Mouse (Mus musculus) heart, embryonic 16.5 days (tissue): Measurements from ENCODE around the gene Foxp3. TPM values are rescaled to one million over a fixed set of nuclear protein-coding genes. Genes with fewer than 3 reads are reported as not detected.

Experiments
- ATAC-seq: fragments of 200-750 bp; cut with Nextera tagmentation; replicated peaks from 2 replicates; pipeline ENCODE4 v1.8.0; 2017; ENCODE audit warnings: moderate number of reproducible peaks; ENCODE audit not compliant: insufficient read depth, low FRiP score; ENCODE audit errors: extremely low read depth
- H3K27ac ChIP-seq: fragments of 300-500 bp; sonication (generic); 2 replicates; pipeline ENCODE4 v1.5.1; 2014; ENCODE audit warnings: mild to moderate bottlenecking, low read length, control low read depth, moderate library complexity
- H3K27me3 ChIP-seq: fragments of 300-500 bp; sonication (generic); 2 replicates; pipeline ENCODE4 v1.6.1; 2014; ENCODE audit warnings: low read length, mixed read lengths; ENCODE audit not compliant: control insufficient read depth, insufficient read depth
- H3K36me3 ChIP-seq: fragments of 300-500 bp; sonication (generic); 2 replicates; pipeline ENCODE4 v1.6.1; 2014; ENCODE audit not compliant: control insufficient read depth, insufficient read depth
- H3K4me1 ChIP-seq: fragments of 300-500 bp; sonication (generic); 2 replicates; pipeline ENCODE4 v1.6.1; 2014; ENCODE audit warnings: low read length, mixed read lengths; ENCODE audit not compliant: control insufficient read depth, insufficient read depth
- H3K4me2 ChIP-seq: fragments of 300-500 bp; sonication (generic); 2 replicates; pipeline ENCODE4 v1.6.1; 2014; ENCODE audit warnings: low read depth, mild to moderate bottlenecking, control low read depth, low read length
- H3K4me3 ChIP-seq: fragments of 300-500 bp; sonication (generic); 2 replicates; pipeline ENCODE4 v1.5.1; 2014; ENCODE audit warnings: mild to moderate bottlenecking, control low read depth, low read length
- H3K9ac ChIP-seq: fragments of 300-500 bp; sonication (generic); 2 replicates; pipeline ENCODE4 v1.6.1; 2014; ENCODE audit warnings: low read length, control low read depth
- H3K9me3 ChIP-seq: fragments of 300-500 bp; sonication (generic); replicated peaks from 2 replicates; pipeline ENCODE4 v1.6.1; 2016; ENCODE audit warnings: low read length; ENCODE audit not compliant: control insufficient read depth
- WGBS: fragments of 180-500 bp; shearing (Covaris S2); extraction: QIAGEN DNeasy Blood & Tissue Kit; methylation state at CpG from one replicate; pipeline ENCODE4 v1.1.7; 2014; 5-methylcytosine and 5-hydroxymethylcytosine counted together
- polyA plus RNA-seq: library from polyadenylated mRNA; unstranded; fragments of >200 nt; fragmentation: Nextera tagmentation; extraction: Ambion mirVana; gene quantifications from 2 replicates; pipeline ENCODE4 v1.2.1, GENCODE M21; 2015

Gene Foxp3
- polyA plus RNA-seq, 1 experiment from 2014 or later = 0.12 TPM

GRCm38 (mm10) chrX:7639536-7640325 is 66.3 kb downstream of the Foxp3 start:
- no peak for ATAC-seq
- Histone ChIP-seq H3K4me3 (no peak overlapping the region), H3K27me3 (peaks cover 4% of the 10 kb centered on the region), H3K9me3 (no peaks in the 10 kb centered on the region), H3K9ac (no peak overlapping the region), H3K4me1 (0 out of 2 replicates have a peak, but pooled peaks cover 2% of the 10 kb centered on the region), H3K36me3 (no peaks in the 10 kb centered on the region), H3K4me2 (no peak overlapping the region), H3K27ac (no peak overlapping the region)
- 15% methylated on average over 13 of the region's 13 CpGs for WGBS

GRCm38 (mm10) chrX:7640785-7641184 is 67.3 kb downstream of the Foxp3 start:
- no peaks in the 10 kb centered on the region for H3K9me3 ChIP-seq
- no peak for ATAC-seq
- 22% methylated on average over 12 of the region's 12 CpGs for WGBS
- H3K27ac ChIP-seq = no peak overlapping the region
- no peaks in the 10 kb centered on the region for H3K36me3 ChIP-seq
- no peak overlapping the region for H3K4me2 ChIP-seq
- peaks cover 4% of the 10 kb centered on the region for H3K27me3 ChIP-seq
- H3K4me1 ChIP-seq = 0 out of 2 replicates have a peak, but pooled peaks cover 2% of the 10 kb centered on the region
- no peak overlapping the region for H3K4me3 ChIP-seq
- no peak overlapping the region for H3K9ac ChIP-seq

Other genes with a start within 250 kb of the Foxp3 start
- 0.26 and 0.28 TPM in 2 replicates for gene Usp27x, start 197.8 kb upstream of the Foxp3 start, polyA plus RNA-seq
- gene Ppp1r3f, start 639 bp downstream of the Foxp3 start, polyA plus RNA-seq = 1.2 and 1.8 TPM in 2 replicates
- 20.8 and 23.0 TPM in 2 replicates for gene Ccdc22, start 31.9 kb downstream of the Foxp3 start, polyA plus RNA-seq
- gene Cacna1f, start 33.4 kb downstream of the Foxp3 start, polyA plus RNA-seq = not detected in 2 replicates
- gene Syp, start 64.8 kb downstream of the Foxp3 start, polyA plus RNA-seq = 0.95 and 1.4 TPM in 2 replicates
- gene Prickle3, start 83.6 kb downstream of the Foxp3 start, polyA plus RNA-seq = 10.0 and 10.5 TPM in 2 replicates
- 142 and 150 TPM in 2 replicates for gene Plp2, start 97.7 kb downstream of the Foxp3 start, polyA plus RNA-seq
- gene Magix, start 107.6 kb downstream of the Foxp3 start, polyA plus RNA-seq = 0.60 and 1.1 TPM in 2 replicates
- 33.2 and 33.5 TPM in 2 replicates for gene Gpkow, start 123.5 kb downstream of the Foxp3 start, polyA plus RNA-seq
- 31.5 and 35.3 TPM in 2 replicates for gene Wdr45, start 140.7 kb downstream of the Foxp3 start, polyA plus RNA-seq
- gene Gm45208, start 148.6 kb downstream of the Foxp3 start, polyA plus RNA-seq = not detected in 2 replicates
- gene Praf2, start 154.8 kb downstream of the Foxp3 start, polyA plus RNA-seq = 32.4 and 34.0 TPM in 2 replicates
- 4.1 and 8.5 TPM in 2 replicates for gene Ccdc120, start 177.3 kb downstream of the Foxp3 start, polyA plus RNA-seq
- 19.1 TPM in 2 replicates for gene Tfe3, start 188.9 kb downstream of the Foxp3 start, polyA plus RNA-seq
- gene Gripap1, start 216.1 kb downstream of the Foxp3 start, polyA plus RNA-seq = 29.8 and 30.7 TPM in 2 replicates
- 0.46 and 0.54 TPM in 2 replicates for gene Kcnd1, start 248.6 kb downstream of the Foxp3 start, polyA plus RNA-seq